Mouse (Mus musculus) adrenal gland, postnatal 4 days (tissue): ENCODE measurements at regions not wholly inside any gene's neighbourhood (a gene's known extent, or its start where the extent isn't known, plus 50 kb on each side); places are given as distances from the start of the nearest gene placed in this dataset.

ENCODE experiments used
- DNase-seq, 2 experiments: peaks; one replicate each; pipeline ENCODE4 v3.0.0; 2021 to 2022; ENCODE audit warnings: low spot score in 2 of 2, mixed read lengths in 2 of 2

DNA sequence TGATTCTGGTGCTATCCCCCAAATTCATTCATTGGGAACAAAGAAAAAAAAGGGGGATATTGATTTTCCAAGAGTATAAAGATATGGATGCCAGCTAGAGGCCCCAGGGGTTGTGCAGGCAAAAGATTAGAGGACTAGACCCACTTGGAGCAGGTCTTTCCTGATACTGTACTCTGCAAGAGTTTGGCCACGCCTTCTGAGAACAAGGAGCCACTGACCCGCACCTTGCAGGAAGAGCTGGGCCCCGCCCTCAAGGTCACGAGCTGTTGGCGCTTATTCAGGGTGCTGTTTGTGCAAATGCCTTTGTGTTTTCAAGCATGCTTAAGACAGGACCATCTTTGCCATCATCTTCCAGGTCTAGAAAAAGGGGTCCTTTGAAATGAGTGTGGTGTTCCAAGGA is 54.5 kb upstream of the Slc7a1 start:
- DNase-seq: no peak

DNA sequence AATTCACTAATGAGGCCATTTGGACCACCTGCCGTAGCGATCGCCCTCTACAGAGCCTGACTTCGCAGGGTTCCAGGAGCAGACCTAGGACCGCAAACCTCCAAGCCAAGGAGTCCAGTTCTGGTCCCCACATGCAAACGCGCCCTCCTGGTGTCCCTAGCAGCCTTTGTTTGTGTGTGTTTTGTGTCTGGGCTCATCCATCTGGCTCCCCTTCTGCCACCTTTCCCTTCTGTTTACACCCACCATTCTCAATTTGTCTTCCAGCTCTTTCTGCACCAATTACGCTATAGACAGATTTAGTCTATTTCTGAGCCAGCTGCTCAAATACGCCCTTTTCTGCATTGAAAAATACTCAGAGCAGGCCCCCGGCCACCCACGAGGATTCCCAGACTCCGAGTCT is 54.1 kb upstream of the Slc7a1 start:
- no peak for DNase-seq

DNA sequence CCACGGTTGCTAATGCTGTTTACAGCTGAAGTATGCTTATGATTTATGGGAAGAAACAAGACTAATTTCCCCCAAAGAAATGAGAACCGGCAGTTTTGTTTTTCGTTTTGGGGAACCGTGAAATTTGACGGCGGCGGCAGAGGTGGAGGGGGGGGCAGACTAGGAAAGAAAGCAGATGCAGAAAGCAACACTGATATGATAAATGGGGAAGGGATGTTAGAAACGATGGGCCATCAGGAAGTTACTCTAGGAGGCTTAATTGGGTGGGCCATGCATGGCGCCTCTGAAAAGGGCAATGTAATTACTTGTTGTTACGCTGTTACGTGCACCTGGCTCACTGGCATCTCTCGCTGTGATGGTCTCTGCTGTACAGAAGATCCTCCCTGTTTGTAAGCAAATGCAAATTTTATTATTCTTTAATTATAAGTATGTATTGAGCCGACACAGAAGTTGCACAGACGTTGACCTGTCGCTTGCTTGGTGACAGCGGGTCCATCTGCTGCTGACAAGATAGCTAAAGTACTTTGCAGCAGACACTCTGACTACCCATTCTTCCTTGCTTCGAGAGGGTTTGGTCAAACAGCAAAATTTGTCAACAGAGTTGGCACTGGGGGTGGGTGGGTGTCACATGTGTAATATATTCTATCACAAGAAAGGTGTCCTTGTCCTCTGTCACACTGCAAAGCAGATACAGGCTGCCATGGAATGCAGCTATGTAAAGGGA is 53.4 kb upstream of the Slc7a1 start:
- DNase-seq: no peak

DNA sequence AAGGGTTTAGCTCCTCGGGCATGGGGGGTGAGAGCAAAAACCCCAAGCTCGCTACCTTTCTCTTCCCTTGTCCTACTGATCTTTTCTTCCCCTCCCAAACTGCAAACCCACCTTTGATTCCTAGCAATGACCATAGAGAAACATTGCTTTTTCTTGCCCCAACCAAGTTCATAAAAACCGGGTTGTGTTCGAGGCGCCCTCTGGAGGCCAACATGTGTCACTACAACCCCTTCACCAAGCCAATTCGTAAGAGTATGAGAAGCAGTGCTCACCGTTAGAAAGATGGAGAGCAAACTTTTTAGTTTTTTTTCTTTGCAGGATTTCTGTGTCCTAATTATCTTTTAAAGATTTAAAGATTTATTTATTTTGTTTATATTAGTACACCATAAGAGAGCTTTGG is 52.1 kb upstream of the Slc7a1 start:
- peak in 1 of 2 experiments; percentile 37 for DNase-seq

DNA sequence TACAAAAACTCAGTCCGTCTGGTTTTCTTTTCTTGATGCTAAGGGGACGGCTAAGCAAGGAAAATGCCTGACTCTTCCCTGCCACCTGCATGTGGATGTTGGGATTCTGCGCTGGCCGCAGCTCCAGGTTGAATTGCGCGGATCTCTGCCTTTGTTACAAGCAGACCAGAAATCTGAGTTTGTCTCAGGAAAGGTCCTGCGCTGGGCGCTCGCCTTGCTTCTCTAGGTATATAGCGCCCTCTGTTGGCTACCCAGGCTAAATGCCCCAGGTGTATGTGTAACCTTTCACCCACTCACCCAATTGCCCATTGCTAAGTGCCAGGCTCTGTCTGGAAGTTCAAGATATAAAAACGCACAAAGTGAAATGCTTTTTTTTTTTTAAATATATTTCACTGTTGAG is 51.2 kb upstream of the Slc7a1 start:
- peak; percentile 12 to 51 for DNase-seq
